Mouse (Mus musculus): ENCODE measurements around the gene Gemin2. TPM values are rescaled to one million over a fixed set of nuclear protein-coding genes. Genes with fewer than 3 reads are reported as not detected.

Gene Gemin2
- polyA plus RNA-seq, 1 experiment from 2014 or later: 25.5 TPM

DNA sequence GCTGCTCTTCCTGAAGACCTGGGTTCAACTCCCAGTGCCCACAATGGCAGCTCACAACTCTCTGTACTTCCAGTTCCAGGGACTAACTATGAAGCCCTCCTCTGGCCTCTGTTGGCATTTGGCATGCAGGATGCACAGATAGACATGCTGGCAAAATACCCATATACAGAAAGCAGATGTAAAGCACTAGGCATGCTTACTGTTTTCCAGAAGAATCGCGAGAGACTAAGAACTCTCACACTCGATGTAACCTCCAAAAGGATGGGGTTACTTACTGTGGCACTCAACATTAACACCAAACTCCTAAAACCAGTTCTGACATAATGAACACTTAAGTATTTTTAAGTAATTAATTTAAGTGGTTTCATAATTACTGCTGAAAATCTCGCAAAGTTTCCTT lies 47.1 kb downstream of the Gemin2 start:
- H3K9ac ChIP-seq: peak overlapping the region; percentile 95
- H3K4me3 ChIP-seq (replicated peaks): peak overlapping the region; percentile 90
- DNase-seq: no peak
- no peaks in the 10 kb centered on the region for H3K27me3 ChIP-seq
- H3K4me1 ChIP-seq (replicated peaks): peaks cover 49% of the 10 kb centered on the region
- no peak for ATAC-seq (ENCODE audit: low read depth)
- H3K9me3 ChIP-seq (replicated peaks): no peaks in the 10 kb centered on the region
- H3K36me3 ChIP-seq: peaks cover 39% of the 10 kb centered on the region
- H3K4me2 ChIP-seq: peak overlapping the region; percentile 75
- WGBS (ENCODE audit: insufficient replicate concordance): 54% methylated on average over 4 of the region's 4 CpGs
- peak overlapping the region; percentile 91 for H3K27ac ChIP-seq

DNA sequence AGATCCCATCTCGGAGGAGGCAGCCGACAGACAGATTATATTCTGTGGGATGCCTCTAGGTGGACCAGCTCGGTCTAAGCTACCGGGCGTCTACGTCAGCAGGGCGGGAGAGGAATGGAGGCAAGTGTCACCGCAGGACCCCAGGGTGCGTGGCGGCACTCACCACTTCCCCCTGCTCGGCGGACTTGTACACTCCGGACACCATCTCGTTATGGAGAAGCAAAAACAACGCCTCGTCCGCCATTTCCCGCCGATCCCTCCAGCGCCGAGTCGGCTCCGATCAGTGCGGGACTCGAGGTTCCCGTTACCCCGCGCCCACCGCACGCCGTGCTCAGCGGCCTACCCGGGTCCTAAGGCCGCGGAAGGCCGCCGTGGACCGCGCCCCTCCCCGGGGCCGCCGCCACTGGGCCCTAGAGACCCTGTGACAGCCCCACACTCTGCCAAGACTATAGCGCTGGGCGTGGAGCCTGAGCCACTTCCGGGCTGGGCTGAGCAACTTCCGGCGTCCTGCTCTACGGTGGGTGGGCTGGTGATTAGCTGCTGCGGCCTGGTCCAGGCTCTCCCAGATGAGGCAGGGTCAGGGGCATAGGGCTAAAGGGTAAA lies 47.9 kb downstream of the Gemin2 start, which contains the start of gene Trappc6b:
Gene Trappc6b, minus strand, starts transcription at position 480 of the 603 bp plus-strand sequence.
- WGBS (ENCODE audit: insufficient replicate concordance): 0% methylated on average over 49 of the region's 49 CpGs
- DNase-seq (peak; percentile 67), ATAC-seq (ENCODE audit: low read depth) (peak; percentile 95)
- Histone ChIP-seq H3K4me3 (replicated peaks) (peak within 1 kb of the TSS; percentile 90), H3K27me3 (no peaks in the 10 kb centered on the region), H3K9ac (peak within 1 kb of the TSS; percentile 95), H3K27ac (peak within 1 kb of the TSS; percentile 91), H3K9me3 (replicated peaks) (no peaks in the 10 kb centered on the region), H3K4me2 (peak within 1 kb of the TSS; percentile 75), H3K4me1 (replicated peaks) (peaks cover 51% of the 10 kb centered on the region), H3K36me3 (peaks cover 34% of the 10 kb centered on the region)

DNA sequence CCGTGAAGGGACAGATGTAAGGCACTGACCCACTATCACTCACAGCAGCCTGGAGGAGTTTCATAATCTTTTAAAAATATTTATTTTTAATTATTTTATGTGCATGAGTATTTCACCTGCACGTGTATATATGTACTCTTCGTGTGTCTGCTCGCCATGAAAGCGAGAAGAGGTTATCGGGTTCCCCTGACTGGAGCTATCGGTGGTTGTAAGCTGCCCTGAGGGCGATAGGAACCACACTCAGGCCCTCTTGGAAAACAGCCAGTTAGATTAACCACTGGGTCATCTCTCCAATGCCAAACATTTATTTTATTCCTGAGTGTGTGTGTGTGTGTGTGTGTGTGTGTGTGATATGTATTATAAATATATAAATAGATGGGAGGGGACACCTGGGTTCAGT lies 51.6 kb downstream of the Gemin2 start:
- ATAC-seq (ENCODE audit: low read depth) (no peak), DNase-seq (no peak)
- H3K9me3 ChIP-seq (replicated peaks): no peaks in the 10 kb centered on the region
- H3K4me2 ChIP-seq: no peak overlapping the region
- H3K27me3 ChIP-seq: no peaks in the 10 kb centered on the region
- H3K4me1 ChIP-seq (replicated peaks): peaks cover 32% of the 10 kb centered on the region
- peaks cover 18% of the 10 kb centered on the region for H3K36me3 ChIP-seq
- no peak overlapping the region for H3K4me3 ChIP-seq (replicated peaks)
- 80% methylated on average over 8 of the region's 8 CpGs for WGBS (ENCODE audit: insufficient replicate concordance)
- no peak overlapping the region for H3K9ac ChIP-seq
- H3K27ac ChIP-seq: no peak overlapping the region

DNA sequence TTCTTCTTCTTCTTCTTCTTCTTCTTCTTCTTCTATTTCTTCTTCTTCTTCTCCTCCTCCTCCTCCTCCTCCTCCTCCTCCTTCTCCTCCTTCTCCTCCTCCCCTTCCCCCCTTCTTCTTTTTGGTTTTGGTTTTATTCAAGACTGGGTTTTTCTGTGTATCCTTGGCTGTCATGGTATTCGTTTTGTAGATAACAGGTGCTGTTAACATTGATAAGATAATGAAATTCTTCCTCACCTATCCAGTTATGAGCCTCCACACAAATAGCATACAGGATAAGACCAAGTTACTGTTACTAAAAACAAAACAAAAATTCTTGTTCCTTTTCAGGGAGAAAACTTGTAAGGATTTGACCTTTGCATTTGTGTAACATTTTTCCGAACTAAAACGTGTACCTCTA lies 52.6 kb downstream of the Gemin2 start:
- Histone ChIP-seq H3K9me3 (replicated peaks) (no peaks in the 10 kb centered on the region), H3K27ac (peak overlapping the region; percentile 77), H3K9ac (peak overlapping the region; percentile 70), H3K4me1 (replicated peaks) (peaks cover 25% of the 10 kb centered on the region), H3K4me2 (peak overlapping the region; percentile 74), H3K4me3 (replicated peaks) (peak overlapping the region; percentile 100), H3K36me3 (peaks cover 27% of the 10 kb centered on the region), H3K27me3 (no peaks in the 10 kb centered on the region)
- ATAC-seq (ENCODE audit: low read depth) (no peak), DNase-seq (no peak)
- WGBS (ENCODE audit: insufficient replicate concordance): 37% methylated on average over 3 of the region's 3 CpGs

DNA sequence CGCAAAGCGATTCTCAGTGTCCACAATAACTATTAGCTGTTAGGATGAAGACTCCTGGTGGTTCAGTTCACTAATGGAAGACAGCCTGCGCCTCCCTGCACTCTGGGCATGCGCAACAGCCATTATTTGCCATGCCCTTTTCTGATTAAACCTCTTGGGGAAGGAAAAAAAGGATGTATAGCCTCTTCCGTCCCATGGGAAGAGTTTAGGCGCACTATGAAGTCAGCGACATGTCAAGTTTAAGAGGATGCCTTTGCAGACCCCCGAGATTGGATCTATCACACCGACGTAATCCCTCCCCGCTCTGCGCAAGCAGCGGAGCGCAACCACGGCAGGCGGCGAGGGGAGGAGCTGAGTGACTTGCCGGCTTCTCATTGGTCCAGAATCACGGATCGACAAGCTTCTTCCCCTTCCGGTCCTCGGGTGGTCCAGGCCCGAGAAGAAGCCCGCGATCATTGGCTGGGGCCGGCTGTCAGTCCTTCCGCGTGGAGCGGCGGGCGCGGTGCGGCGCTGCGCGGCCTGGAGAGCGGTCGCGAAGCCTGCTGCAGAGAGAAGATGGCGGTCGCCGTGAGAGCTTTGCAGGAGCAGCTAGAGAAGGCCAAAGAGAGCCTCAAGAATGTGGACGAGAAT lies 53.4 kb downstream of the Gemin2 start, which contains the start of gene Pnn:
Gene Pnn, plus strand, starts transcription at position 437 of the 630 bp plus-strand sequence.
- WGBS (ENCODE audit: insufficient replicate concordance): under 1% methylated on average over 43 of the region's 43 CpGs
- peaks cover 34% of the 10 kb centered on the region for H3K36me3 ChIP-seq
- peak within 1 kb of the TSS; percentile 79 for H3K4me2 ChIP-seq
- H3K4me1 ChIP-seq (replicated peaks): peaks cover 25% of the 10 kb centered on the region
- no peaks in the 10 kb centered on the region for H3K27me3 ChIP-seq
- H3K27ac ChIP-seq: peak within 1 kb of the TSS; percentile 89
- H3K4me3 ChIP-seq (replicated peaks): peak within 1 kb of the TSS; percentile 100
- no peaks in the 10 kb centered on the region for H3K9me3 ChIP-seq (replicated peaks)
- peak within 1 kb of the TSS; percentile 99 for H3K9ac ChIP-seq
- DNase-seq: peak; percentile 96
- ATAC-seq (ENCODE audit: low read depth): peak; percentile 99

DNA sequence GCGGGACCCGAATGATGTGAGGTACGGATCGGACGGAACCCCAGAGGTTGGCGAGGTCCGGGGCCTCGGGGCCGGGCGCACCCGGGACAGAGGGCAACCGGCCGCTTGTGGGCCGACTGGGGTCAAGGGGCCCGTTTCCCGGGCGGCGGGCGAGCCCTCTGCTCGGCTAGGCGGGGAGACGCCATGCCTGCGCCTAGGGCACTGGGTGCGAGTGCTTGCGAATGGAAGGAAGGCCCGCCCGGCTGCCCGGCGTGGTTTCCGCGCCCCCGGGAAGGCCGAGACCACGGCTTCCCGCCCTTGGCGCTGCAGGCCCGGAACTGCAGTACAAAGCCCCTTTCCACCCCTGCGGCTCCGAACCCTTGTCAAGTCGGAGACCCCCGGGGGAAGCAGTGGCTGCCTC lies 53.9 kb downstream of the Gemin2 start:
- peaks cover 40% of the 10 kb centered on the region for H3K36me3 ChIP-seq
- H3K4me1 ChIP-seq (replicated peaks): peaks cover 25% of the 10 kb centered on the region
- WGBS (ENCODE audit: insufficient replicate concordance): 0% methylated on average over 41 of the region's 41 CpGs
- no peak for DNase-seq
- no peaks in the 10 kb centered on the region for H3K9me3 ChIP-seq (replicated peaks)
- peak; percentile 49 for ATAC-seq (ENCODE audit: low read depth)
- peak overlapping the region; percentile 89 for H3K27ac ChIP-seq
- H3K27me3 ChIP-seq: no peaks in the 10 kb centered on the region
- H3K9ac ChIP-seq: peak overlapping the region; percentile 99
- peak overlapping the region; percentile 100 for H3K4me3 ChIP-seq (replicated peaks)
- peak overlapping the region; percentile 79 for H3K4me2 ChIP-seq

DNA sequence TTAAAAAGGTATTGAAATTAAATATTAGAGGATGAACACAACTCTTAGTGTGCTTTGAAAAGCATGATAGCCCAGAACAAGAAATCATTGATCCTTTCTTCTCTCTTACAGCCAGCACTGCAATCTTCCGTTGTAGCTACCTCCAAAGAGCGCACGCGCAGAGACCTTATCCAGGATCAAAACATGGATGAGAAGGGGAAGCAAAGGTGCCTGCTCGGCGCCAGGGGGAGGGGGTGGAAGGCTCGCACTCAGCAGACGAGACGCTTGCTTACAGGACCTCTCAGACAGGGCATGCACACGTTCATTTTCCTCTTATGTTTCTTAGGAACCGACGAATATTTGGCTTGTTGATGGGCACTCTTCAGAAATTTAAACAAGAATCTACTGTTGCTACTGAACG lies 55.6 kb downstream of the Gemin2 start:
- Histone ChIP-seq H3K4me2 (0 out of 2 replicates have a peak overlapping the region, but pooled peaks have one; percentile 79), H3K36me3 (peaks cover 50% of the 10 kb centered on the region), H3K4me1 (replicated peaks) (peaks cover 25% of the 10 kb centered on the region), H3K4me3 (replicated peaks) (peak overlapping the region; percentile 100; the same call in 1 of the 2 replicates), H3K27ac (no peak overlapping the region), H3K27me3 (no peaks in the 10 kb centered on the region), H3K9me3 (replicated peaks) (no peaks in the 10 kb centered on the region), H3K9ac (peak overlapping the region; percentile 99; the same call in 1 of the 2 replicates)
- 92% methylated on average over 13 of the region's 13 CpGs for WGBS (ENCODE audit: insufficient replicate concordance)
- ATAC-seq (ENCODE audit: low read depth) (no peak), DNase-seq (no peak)

DNA sequence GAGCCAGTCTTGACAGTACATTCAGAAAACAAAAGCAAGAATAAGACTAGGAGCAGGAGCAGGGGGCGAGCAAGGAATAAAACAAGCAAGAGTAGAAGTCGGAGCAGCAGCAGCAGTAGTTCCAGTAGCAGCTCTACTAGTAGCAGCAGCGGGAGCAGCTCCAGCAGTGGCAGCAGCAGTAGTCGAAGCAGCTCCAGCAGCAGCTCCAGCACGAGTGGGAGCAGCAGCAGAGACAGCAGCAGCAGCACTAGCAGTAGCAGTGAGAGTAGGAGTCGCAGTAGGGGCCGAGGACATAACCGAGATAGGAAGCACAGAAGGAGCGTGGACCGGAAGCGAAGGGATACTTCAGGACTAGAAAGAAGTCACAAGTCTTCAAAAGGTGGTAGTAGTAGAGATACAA lies 59.1 kb downstream of the Gemin2 start:
- DNase-seq (no peak), ATAC-seq (ENCODE audit: low read depth) (no peak)
- 88% methylated on average over 11 of the region's 11 CpGs for whole genome bisulfite sequencing (ENCODE audit: insufficient replicate concordance)
- no peak overlapping the region for H3K9ac ChIP-seq
- H3K4me3 ChIP-seq (replicated peaks): no peak overlapping the region
- peaks cover 13% of the 10 kb centered on the region for H3K4me1 ChIP-seq (replicated peaks)
- no peaks in the 10 kb centered on the region for H3K27me3 ChIP-seq
- no peak overlapping the region for H3K4me2 ChIP-seq
- H3K9me3 ChIP-seq (replicated peaks): no peaks in the 10 kb centered on the region
- peaks cover 58% of the 10 kb centered on the region for H3K36me3 ChIP-seq
- H3K27ac ChIP-seq: no peak overlapping the region

DNA sequence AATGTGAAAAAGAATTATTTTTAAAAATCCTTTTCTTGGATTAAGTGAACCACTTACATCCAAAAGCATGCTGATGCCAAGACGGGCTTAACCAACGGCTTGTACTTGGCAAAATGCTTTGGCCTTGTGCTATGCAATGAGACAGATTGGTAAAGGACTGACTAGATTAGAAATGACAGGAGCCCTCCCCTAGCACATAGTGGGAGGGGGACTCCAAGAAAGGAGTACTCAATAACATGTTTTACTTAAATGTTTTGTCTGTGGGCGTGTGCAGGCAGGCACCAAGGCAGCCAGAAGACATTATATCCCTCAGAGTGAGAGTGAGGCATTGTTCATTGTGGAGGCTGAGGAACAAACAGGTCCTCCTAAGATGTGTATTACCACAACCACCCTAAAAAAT lies 60.9 kb downstream of the Gemin2 start:
- Histone ChIP-seq H3K36me3 (peaks cover 47% of the 10 kb centered on the region), H3K4me3 (replicated peaks) (no peak overlapping the region), H3K9ac (no peak overlapping the region), H3K4me2 (no peak overlapping the region), H3K4me1 (replicated peaks) (no peaks in the 10 kb centered on the region), H3K9me3 (replicated peaks) (no peaks in the 10 kb centered on the region), H3K27ac (no peak overlapping the region), H3K27me3 (no peaks in the 10 kb centered on the region)
- 77% methylated on average over 3 of the region's 3 CpGs for WGBS (ENCODE audit: insufficient replicate concordance)
- DNase-seq (no peak), ATAC-seq (ENCODE audit: low read depth) (no peak)

DNA sequence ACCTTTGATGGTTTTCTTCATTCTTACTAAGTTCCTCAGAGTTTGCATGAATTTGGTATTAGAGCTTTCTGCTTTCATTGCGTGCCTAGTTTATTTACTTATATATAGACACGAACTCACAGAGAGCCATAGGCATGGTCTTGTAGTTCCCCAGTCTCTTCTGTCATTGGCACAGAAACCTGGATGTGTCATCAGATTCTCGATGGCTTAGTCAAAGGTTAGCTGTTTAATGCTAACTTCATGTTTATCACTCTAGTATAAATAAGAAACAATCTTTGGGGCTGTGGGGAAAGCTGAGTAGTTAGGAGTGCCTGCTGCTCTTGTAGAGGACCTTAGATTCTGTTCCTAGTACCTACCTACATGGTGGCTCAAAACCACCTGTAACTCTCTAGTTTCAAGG lies 63.8 kb downstream of the Gemin2 start:
- DNase-seq: no peak
- no peak overlapping the region for H3K27ac ChIP-seq
- 76% methylated on average over 3 of the region's 3 CpGs for WGBS (ENCODE audit: insufficient replicate concordance)
- H3K9ac ChIP-seq: no peak overlapping the region
- H3K4me3 ChIP-seq (replicated peaks): no peak overlapping the region
- no peaks in the 10 kb centered on the region for H3K4me1 ChIP-seq (replicated peaks)
- peaks cover 19% of the 10 kb centered on the region for H3K36me3 ChIP-seq
- no peak for ATAC-seq (ENCODE audit: low read depth)
- no peaks in the 10 kb centered on the region for H3K27me3 ChIP-seq
- H3K9me3 ChIP-seq (replicated peaks): no peaks in the 10 kb centered on the region
- H3K4me2 ChIP-seq: no peak overlapping the region

DNA sequence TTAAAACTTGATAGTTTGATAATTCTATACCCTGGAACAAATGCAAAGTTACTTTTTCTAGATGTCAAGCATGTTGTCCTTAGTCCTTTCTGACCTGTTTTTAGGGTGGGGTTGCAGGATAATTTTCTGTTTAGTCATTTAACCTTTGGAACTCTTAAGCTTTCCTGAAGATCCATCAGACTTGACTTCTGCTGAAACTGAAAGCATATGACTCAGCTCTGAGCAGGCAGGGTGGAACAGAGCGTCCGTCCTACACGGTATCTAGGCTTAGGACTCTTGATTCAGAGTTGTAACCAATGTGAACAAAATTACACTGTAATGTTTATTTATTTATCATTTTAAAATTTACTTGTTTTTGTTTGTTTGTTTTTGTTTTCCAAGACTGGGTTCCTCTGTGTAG lies 64.7 kb downstream of the Gemin2 start:
- Histone ChIP-seq H3K4me2 (no peak overlapping the region), H3K4me1 (replicated peaks) (no peaks in the 10 kb centered on the region), H3K27me3 (no peaks in the 10 kb centered on the region), H3K4me3 (replicated peaks) (no peak overlapping the region), H3K9ac (no peak overlapping the region), H3K27ac (no peak overlapping the region), H3K9me3 (replicated peaks) (no peaks in the 10 kb centered on the region), H3K36me3 (peaks cover 11% of the 10 kb centered on the region)
- ATAC-seq (ENCODE audit: low read depth) (no peak), DNase-seq (no peak)
- 86% methylated on average over 3 of the region's 3 CpGs for WGBS (ENCODE audit: insufficient replicate concordance)
